Mouse (Mus musculus) hindbrain, embryonic 13.5 days (tissue): ENCODE results near the gene Dclre1a. TPM values are rescaled to one million over a fixed set of nuclear protein-coding genes. Genes with fewer than 3 reads are reported as not detected.
A peak's percentile ranks its signal among the peaks of the same experiment; 100 is the strongest.

ENCODE experiments used
- ATAC-seq: fragments of 200-750 bp; cut with Nextera tagmentation; 2 replicates; pipeline ENCODE4 v1.8.0; 2017; ENCODE audit warnings: moderate TSS enrichment; ENCODE audit not compliant: low FRiP score
- H3K27ac ChIP-seq: fragments of 300-500 bp; sonication (generic); 2 replicates; pipeline ENCODE4 v1.5.1; 2015; ENCODE audit warnings: inconsistent platforms, mild to moderate bottlenecking, moderate library complexity
- H3K27me3 ChIP-seq: fragments of 300-500 bp; sonication (generic); 2 replicates; pipeline ENCODE4 v1.6.1; 2015; ENCODE audit warnings: mild to moderate bottlenecking, inconsistent platforms
- H3K36me3 ChIP-seq: fragments of 300-500 bp; sonication (generic); 2 replicates; pipeline ENCODE4 v1.6.1; 2015; ENCODE audit warnings: mild to moderate bottlenecking, inconsistent platforms
- H3K4me1 ChIP-seq: fragments of 300-500 bp; sonication (generic); replicated peaks from 2 replicates; pipeline ENCODE4 v1.6.1; 2015; ENCODE audit warnings: inconsistent platforms
- H3K4me2 ChIP-seq: fragments of 300-500 bp; sonication (generic); 2 replicates; pipeline ENCODE4 v1.6.1; 2015; ENCODE audit warnings: inconsistent platforms, mild to moderate bottlenecking, moderate library complexity
- H3K4me3 ChIP-seq: fragments of 300-500 bp; sonication (generic); 2 replicates; pipeline ENCODE4 v1.5.1; 2015; ENCODE audit warnings: mild to moderate bottlenecking, inconsistent platforms
- H3K9ac ChIP-seq: fragments of 300-500 bp; sonication (generic); 2 replicates; pipeline ENCODE4 v1.6.1; 2015; ENCODE audit warnings: mild to moderate bottlenecking, inconsistent platforms
- H3K9me3 ChIP-seq: fragments of 300-500 bp; sonication (generic); 2 replicates; pipeline ENCODE4 v1.6.1; 2016; ENCODE audit warnings: inconsistent platforms
- WGBS: fragments of 180-500 bp; shearing (Covaris S2); methylation state at CpG from one replicate; pipeline ENCODE4 v1.1.7; 2015; 5-methylcytosine and 5-hydroxymethylcytosine counted together
- polyA plus RNA-seq: library from polyadenylated mRNA; unstranded; fragments of >200 nt; fragmentation: Nextera tagmentation; extraction: Ambion mirVana; gene quantifications from 2 replicates; pipeline ENCODE4 v1.2.1, GENCODE M21; 2015

Gene Dclre1a
- polyA plus RNA-seq, 1 experiment from 2014 or later, result 14.9 TPM

DNA sequence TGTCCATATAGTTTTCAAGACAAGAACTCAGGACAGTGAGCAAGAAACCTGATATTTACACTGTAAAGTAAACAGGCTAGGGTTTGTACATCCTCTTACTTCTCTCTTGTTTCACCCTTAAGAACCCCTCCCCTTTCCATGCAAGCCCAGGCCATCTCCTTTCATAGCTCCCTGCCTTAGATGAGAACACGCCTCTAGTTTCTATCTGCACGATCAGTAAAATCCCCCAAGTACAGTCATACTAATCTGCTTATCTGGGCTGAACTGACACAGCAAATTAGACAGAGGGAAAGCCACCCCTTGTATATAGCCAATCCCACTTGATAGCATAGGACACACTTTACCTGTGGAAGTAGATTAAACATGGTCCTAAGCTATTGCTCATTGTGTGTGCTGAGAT is 23.2 kb upstream of the Dclre1a start:
- no peak overlapping the region for H3K9ac ChIP-seq
- WGBS, result 86% methylated on average over 2 of the region's 2 CpGs
- H3K27ac ChIP-seq, result no peak overlapping the region
- peaks cover 19% of the 10 kb centered on the region; the same call in 1 of the 2 replicates for H3K36me3 ChIP-seq
- H3K9me3 ChIP-seq, result no peaks in the 10 kb centered on the region
- H3K4me1 ChIP-seq, result peaks cover 6% of the 10 kb centered on the region
- H3K4me3 ChIP-seq, result no peak overlapping the region
- no peak for ATAC-seq
- no peak overlapping the region for H3K4me2 ChIP-seq
- H3K27me3 ChIP-seq, result no peaks in the 10 kb centered on the region

GRCm38 (mm10) chr19:56570781-56571180 is 22.8 kb upstream of the Dclre1a start:
- peaks cover 6% of the 10 kb centered on the region for H3K4me1 ChIP-seq
- H3K9ac ChIP-seq, result no peak overlapping the region
- no peak overlapping the region for H3K27ac ChIP-seq
- H3K36me3 ChIP-seq, result peaks cover 15% of the 10 kb centered on the region; the same call in 1 of the 2 replicates
- H3K9me3 ChIP-seq, result no peaks in the 10 kb centered on the region
- no peak overlapping the region for H3K4me2 ChIP-seq
- no peak for ATAC-seq
- 92% methylated on average over 8 of the region's 8 CpGs for WGBS
- no peak overlapping the region for H3K4me3 ChIP-seq
- H3K27me3 ChIP-seq, result no peaks in the 10 kb centered on the region

DNA sequence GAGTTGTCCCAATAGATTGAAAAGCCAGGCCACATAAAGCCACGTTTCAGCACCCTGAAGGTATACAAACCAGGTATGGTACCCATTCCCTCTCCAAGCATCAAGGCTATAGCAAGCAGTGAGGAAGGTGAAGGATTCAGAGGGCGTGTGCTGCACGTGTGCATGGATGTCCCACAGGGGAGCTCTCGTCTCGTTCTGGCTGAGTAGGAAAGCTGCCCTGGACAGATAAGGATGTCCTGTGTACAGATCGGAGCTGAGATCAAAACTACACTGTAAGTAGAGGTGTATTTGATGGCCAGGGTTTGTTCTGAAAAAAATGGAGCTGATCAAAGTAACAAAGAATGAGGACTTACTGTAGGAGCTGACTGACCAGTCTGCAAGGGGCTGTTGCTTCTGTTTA is 18.9 kb upstream of the Dclre1a start:
- Histone ChIP-seq H3K4me3 (no peak overlapping the region), H3K4me2 (no peak overlapping the region), H3K36me3 (peaks cover 10% of the 10 kb centered on the region; the same call in 1 of the 2 replicates), H3K9ac (no peak overlapping the region), H3K4me1 (peaks cover 9% of the 10 kb centered on the region), H3K27ac (no peak overlapping the region; the same call in 1 of the 2 replicates), H3K27me3 (no peaks in the 10 kb centered on the region), H3K9me3 (no peaks in the 10 kb centered on the region)
- WGBS, result 73% methylated on average over 6 of the region's 6 CpGs
- no peak for ATAC-seq

DNA sequence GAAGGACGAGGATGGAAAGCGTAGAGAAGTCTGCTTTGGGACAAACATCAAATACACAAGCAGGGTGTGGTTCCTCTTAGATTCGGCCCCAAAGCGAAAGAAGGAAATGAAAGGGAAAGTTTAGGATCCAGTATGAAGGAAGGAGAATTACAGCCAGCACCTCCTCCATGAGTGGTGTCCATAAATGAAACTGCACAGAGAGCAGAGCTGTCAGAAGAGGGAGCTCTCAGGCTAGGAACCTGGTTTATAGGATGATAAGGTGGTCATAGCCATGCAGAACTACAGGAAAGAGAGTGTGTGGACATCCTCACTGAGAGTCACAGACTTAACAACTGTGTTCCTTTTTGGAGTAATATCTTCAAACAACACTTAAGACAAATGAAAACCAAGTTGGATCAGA is 18.0 kb upstream of the Dclre1a start:
- Histone ChIP-seq H3K27me3 (no peaks in the 10 kb centered on the region), H3K9ac (no peak overlapping the region), H3K9me3 (no peaks in the 10 kb centered on the region), H3K4me2 (no peak overlapping the region), H3K36me3 (peaks cover 6% of the 10 kb centered on the region; the same call in 1 of the 2 replicates), H3K4me1 (peaks cover 10% of the 10 kb centered on the region), H3K4me3 (no peak overlapping the region), H3K27ac (no peak overlapping the region)
- WGBS, result 98% methylated on average over 4 of the region's 4 CpGs
- no peak for ATAC-seq

- ATAC-seq, result no peak
- Histone ChIP-seq H3K9me3 (no peaks in the 10 kb centered on the region), H3K4me2 (no peak overlapping the region), H3K4me1 (peaks cover 10% of the 10 kb centered on the region), H3K36me3 (peaks cover under 1% of the 10 kb centered on the region; the same call in 1 of the 2 replicates), H3K27ac (no peak overlapping the region), H3K4me3 (no peak overlapping the region), H3K9ac (no peak overlapping the region), H3K27me3 (no peaks in the 10 kb centered on the region)
- WGBS, result 71% methylated on average over 6 of the region's 6 CpGs
Observed at GRCm38 (mm10) chr19:56565358-56565757, 17.3 kb upstream of the Dclre1a start.

GRCm38 (mm10) chr19:56563469-56563868 is 15.4 kb upstream of the Dclre1a start:
- 94% methylated on average over 3 of the region's 3 CpGs for WGBS
- Histone ChIP-seq H3K9me3 (no peaks in the 10 kb centered on the region), H3K9ac (no peak overlapping the region), H3K27me3 (no peaks in the 10 kb centered on the region), H3K27ac (no peak overlapping the region), H3K4me2 (no peak overlapping the region), H3K4me3 (no peak overlapping the region), H3K36me3 (peaks cover 12% of the 10 kb centered on the region), H3K4me1 (peaks cover 10% of the 10 kb centered on the region)
- ATAC-seq, result no peak

DNA sequence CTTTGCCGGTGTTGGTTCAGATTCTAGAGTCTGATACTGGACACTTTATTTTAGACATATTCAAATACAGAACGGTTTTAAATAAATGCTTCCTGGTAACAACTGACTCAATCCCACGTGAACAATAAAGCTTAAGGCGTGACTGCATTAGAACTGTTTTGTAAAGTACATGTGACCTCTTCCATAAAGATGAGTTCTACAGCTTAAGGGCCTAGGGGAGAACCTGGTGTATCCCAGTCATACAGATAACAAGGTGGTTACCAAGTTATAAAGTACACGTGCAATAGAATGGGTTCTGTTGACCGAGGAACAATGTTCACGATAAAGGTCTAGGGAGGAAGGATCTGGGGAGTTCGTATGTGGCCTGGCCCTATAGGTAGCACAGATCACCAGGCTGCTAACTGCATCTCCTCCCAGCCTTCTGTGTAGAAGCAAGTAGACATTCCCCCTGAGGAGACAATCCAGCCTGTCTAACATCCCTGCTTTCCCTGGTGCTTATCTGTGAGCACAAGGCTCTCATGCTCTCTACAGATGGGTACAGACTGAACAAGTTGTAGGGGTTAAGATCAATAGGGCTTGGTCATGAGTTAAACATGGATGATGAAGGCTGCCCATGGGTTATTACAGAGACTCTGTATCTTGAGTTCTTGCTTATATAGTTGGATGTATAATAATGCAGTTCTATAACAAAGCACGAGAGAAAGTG is 14.6 kb upstream of the Dclre1a start:
- no peak overlapping the region for H3K9ac ChIP-seq
- no peak overlapping the region for H3K4me2 ChIP-seq
- ATAC-seq, result no peak
- peaks cover 10% of the 10 kb centered on the region for H3K4me1 ChIP-seq
- H3K36me3 ChIP-seq, result peaks cover 17% of the 10 kb centered on the region
- H3K27me3 ChIP-seq, result no peaks in the 10 kb centered on the region
- no peaks in the 10 kb centered on the region for H3K9me3 ChIP-seq
- 95% methylated on average over 9 of the region's 9 CpGs for WGBS
- H3K27ac ChIP-seq, result no peak overlapping the region
- no peak overlapping the region for H3K4me3 ChIP-seq

- Histone ChIP-seq H3K4me3 (no peak overlapping the region), H3K9me3 (no peaks in the 10 kb centered on the region), H3K9ac (no peak overlapping the region), H3K4me1 (peaks cover under 1% of the 10 kb centered on the region; the same call in 1 of the 2 replicates), H3K36me3 (peaks cover 56% of the 10 kb centered on the region), H3K27me3 (no peaks in the 10 kb centered on the region), H3K4me2 (no peak overlapping the region), H3K27ac (no peak overlapping the region)
- 93% methylated on average over 5 of the region's 5 CpGs for WGBS
- ATAC-seq, result no peak
Observed at GRCm38 (mm10) chr19:56555972-56556371, 8.0 kb upstream of the Dclre1a start.

DNA sequence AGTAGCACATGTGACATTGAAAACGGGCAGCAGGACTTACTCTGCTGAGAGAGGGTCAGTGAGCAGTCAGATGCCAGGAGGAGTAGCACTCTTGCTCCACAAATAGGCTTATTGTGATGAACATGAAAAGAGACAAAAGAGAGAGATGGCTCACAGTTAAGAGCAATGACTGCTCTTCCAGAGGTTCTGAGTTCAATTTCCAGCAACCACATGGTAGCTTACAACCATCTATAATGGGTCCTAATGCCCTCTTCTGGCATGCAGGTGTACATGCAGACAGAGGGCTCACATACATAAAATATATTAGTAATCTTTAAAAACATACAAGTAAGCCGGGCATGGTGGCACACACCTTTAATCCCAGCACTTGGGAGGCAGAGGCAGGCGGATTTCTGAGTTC is 5.2 kb upstream of the Dclre1a start:
- Histone ChIP-seq H3K4me3 (no peak overlapping the region), H3K36me3 (peaks cover 41% of the 10 kb centered on the region), H3K9ac (no peak overlapping the region), H3K27ac (no peak overlapping the region), H3K4me2 (no peak overlapping the region), H3K4me1 (peaks cover 17% of the 10 kb centered on the region), H3K9me3 (no peaks in the 10 kb centered on the region), H3K27me3 (no peaks in the 10 kb centered on the region)
- ATAC-seq, result no peak
- 95% methylated on average over 3 of the region's 3 CpGs for WGBS

DNA sequence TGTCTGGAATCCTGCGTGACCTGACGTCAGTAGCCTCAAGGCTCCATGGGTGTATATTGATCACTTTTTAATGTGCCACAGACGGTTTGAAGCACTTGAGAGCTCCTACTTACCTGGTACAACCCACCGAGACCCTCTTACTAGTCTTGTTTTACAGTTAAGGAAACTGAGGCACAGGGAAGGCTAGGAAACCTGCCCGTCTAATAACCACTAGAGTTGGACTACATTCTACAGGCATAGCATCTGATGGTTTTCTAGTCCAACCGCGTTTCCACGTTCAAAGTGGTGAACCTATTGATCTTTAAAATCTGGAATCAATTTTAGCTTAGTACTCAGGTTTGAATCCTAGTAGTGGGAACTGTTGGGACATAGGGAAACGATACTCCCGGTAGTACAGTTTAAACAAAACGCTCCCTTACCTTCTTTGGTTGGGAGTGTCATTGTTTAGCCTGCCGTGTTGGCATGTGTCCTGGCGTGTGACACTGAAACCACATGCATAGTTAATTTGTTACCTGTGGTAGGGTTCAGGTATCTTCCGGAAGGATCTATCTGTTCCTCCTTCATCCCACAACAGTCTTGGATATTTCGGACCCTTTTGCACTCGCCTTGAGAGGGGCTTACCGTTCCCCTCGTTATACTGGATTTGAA is 1.1 kb upstream of the Dclre1a start:
- Histone ChIP-seq H3K4me1 (peaks cover 25% of the 10 kb centered on the region), H3K9ac (peak overlapping the region; percentile 97), H3K4me2 (peak overlapping the region; percentile 64), H3K4me3 (peak overlapping the region; percentile 96), H3K36me3 (peaks cover 28% of the 10 kb centered on the region), H3K9me3 (no peaks in the 10 kb centered on the region), H3K27ac (peak overlapping the region; percentile 95), H3K27me3 (no peaks in the 10 kb centered on the region)
- peak; percentile 17 for ATAC-seq
- 29% methylated on average over 18 of the region's 18 CpGs for WGBS

DNA sequence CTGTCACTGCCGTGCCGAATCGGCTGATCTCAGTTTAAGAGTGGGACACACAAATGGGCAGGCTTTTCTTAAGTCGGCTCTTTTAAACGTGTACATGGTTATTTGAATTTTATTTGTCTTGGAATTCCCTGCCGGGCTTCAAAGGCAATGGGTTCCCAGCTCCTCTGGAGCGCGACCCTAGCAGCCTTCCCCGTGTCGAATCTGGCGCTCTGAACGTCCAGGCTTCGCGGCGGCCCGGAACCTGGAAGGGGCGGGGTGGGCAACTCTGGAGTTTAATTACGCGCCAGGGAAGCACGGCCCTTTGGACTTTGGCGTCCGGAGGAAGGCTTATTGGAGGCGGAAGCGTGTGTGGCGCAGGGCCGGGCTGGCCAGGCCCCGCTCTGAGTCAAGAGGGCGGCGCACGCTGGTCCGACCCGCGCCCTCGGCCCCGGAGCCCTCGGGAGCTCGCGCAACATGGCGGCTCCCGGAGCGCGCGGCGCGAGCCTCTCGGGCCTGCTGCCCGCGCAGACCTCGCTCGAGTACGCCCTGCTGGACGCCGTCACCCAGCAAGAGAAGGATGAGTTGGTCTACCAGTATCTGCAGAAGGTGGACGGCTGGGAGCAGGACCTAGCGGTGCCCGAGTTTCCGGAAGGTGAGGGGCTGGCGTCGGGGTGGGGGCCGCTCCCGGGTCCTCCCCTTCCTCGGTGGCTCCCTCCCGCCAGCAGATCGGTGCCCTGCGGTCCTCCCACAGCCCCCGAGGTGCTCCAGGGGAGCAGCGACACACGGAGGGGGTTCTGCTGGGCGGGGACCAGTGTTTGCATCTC is 409 bp upstream of the Dclre1a start, which contains the start of gene Nhlrc2:
TSS of gene Nhlrc2 (plus strand) at position 32 of the 803 bp plus-strand sequence.
- under 1% methylated on average over 69 of the region's 69 CpGs for WGBS
- ATAC-seq, result peak; percentile 85

DNA sequence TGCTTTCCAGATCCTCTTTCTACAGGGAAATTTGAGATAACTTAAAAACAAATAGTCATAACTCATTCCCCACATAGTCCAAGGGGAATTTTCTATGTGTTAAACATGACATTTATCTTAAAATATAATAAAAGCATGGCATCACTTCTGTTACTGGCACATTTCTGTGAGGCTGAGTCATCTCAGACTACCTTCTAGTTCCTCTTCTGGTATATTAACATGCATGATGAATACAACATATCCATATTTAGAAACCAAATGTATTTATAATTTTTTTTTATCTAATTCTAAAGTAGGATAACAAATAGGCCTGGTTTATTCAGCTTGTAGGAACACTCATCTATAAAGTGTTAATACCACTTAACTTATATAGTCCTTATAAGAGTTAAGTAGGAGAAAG is 2.0 kb downstream of the Dclre1a start:
- ATAC-seq, result no peak

More for the DNA sequence above, 409 bp upstream of the Dclre1a start, which contains the start of gene Nhlrc2:
- Histone ChIP-seq H3K4me2 (peak within 1 kb of the TSS; percentile 64), H3K9ac (peak within 1 kb of the TSS; percentile 97), H3K36me3 (peaks cover 30% of the 10 kb centered on the region), H3K4me1 (peaks cover 25% of the 10 kb centered on the region), H3K27ac (peak within 1 kb of the TSS; percentile 95), H3K27me3 (no peaks in the 10 kb centered on the region), H3K4me3 (peak within 1 kb of the TSS; percentile 96), H3K9me3 (no peaks in the 10 kb centered on the region)

More for the DNA sequence above, 2.0 kb downstream of the Dclre1a start:
- no peak overlapping the region for H3K9ac ChIP-seq
- no peak overlapping the region for H3K27ac ChIP-seq
- no peak overlapping the region for H3K4me3 ChIP-seq
- peaks cover 30% of the 10 kb centered on the region for H3K36me3 ChIP-seq
- H3K27me3 ChIP-seq, result no peaks in the 10 kb centered on the region
- H3K4me2 ChIP-seq, result no peak overlapping the region
- H3K9me3 ChIP-seq, result no peaks in the 10 kb centered on the region
- H3K4me1 ChIP-seq, result peaks cover 25% of the 10 kb centered on the region
